Mouse (Mus musculus) MEL (cell line): ENCODE data around the gene Ap3m1. TPM values are rescaled to one million over a fixed set of nuclear protein-coding genes. Genes with fewer than 3 reads are reported as not detected.

Source experiments
- DNase-seq: peaks from one replicate; pipeline ENCODE4 v3.0.0; 2011; ENCODE audit warnings: low read depth, low spot score
- H3K27ac ChIP-seq: 2 replicates; pipeline ENCODE4 v1.5.1; 2012; ENCODE audit warnings: low read depth, mild to moderate bottlenecking, control low read depth, low read length, moderate library complexity; ENCODE audit not compliant: control insufficient read depth
- H3K27me3 ChIP-seq, 2 experiments: fragments of 150-350 bp in 1 of 2; sonication (generic) in 1 of 2; 2 replicates each; pipeline ENCODE4 v1.6.1; 2012; ENCODE audit warnings: low read length in 2 of 2, mild to moderate bottlenecking in 2 of 2, improper control_type of control experiment in 1 of 2, moderate library complexity in 1 of 2; ENCODE audit not compliant: insufficient read depth in 2 of 2, control insufficient read depth in 1 of 2
- H3K36me3 ChIP-seq, 2 experiments: 2 replicates each; pipeline ENCODE4 v1.6.1; 2012 to 2014; ENCODE audit warnings: low read length in 2 of 2, improper control_type of control experiment in 1 of 2, inconsistent platforms in 1 of 2, mild to moderate bottlenecking in 1 of 2; ENCODE audit not compliant: insufficient read depth in 2 of 2, control insufficient read depth in 1 of 2
- H3K4me1 ChIP-seq, 2 experiments: fragments of 150-350 bp in 1 of 2; sonication (generic) in 1 of 2; 2 replicates each; pipeline ENCODE4 v1.6.1; 2012; ENCODE audit warnings: low read length in 2 of 2, improper control_type of control experiment in 1 of 2, mild to moderate bottlenecking in 1 of 2; ENCODE audit not compliant: insufficient read depth in 2 of 2, control insufficient read depth in 1 of 2
- H3K4me3 ChIP-seq, 2 experiments: fragments of 150-350 bp in 1 of 2; sonication (generic) in 1 of 2; 2 replicates each; pipeline ENCODE4 v1.5.1; 2012; ENCODE audit warnings: low read depth in 2 of 2, low read length in 2 of 2, mild to moderate bottlenecking in 2 of 2, moderate library complexity in 2 of 2, control low read depth in 1 of 2, improper control_type of control experiment in 1 of 2; ENCODE audit not compliant: control insufficient read depth in 1 of 2, insufficient read depth in 1 of 2
- H3K79me2 ChIP-seq: 2 replicates; pipeline ENCODE4 v1.6.1; 2012; ENCODE audit warnings: mild to moderate bottlenecking, low read length, moderate library complexity; ENCODE audit not compliant: control insufficient read depth, poor library complexity, insufficient read depth
- H3K9ac ChIP-seq: 2 replicates; pipeline ENCODE4 v1.6.1; 2012; ENCODE audit warnings: low read depth, mild to moderate bottlenecking, control low read depth, low read length, moderate library complexity; ENCODE audit not compliant: control insufficient read depth, poor library complexity, severe bottlenecking
- H3K9me3 ChIP-seq: fragments of 150-350 bp; sonication (generic); replicated peaks from 2 replicates; pipeline ENCODE4 v1.6.1; 2012; ENCODE audit warnings: mild to moderate bottlenecking, low read length, improper control_type of control experiment, moderate library complexity; ENCODE audit not compliant: insufficient read depth
- BHLHE40 ChIP-seq: IDR thresholded peaks from 2 replicates; pipeline ENCODE4 v1.6.1; 2012; ENCODE audit warnings: low read depth, mild to moderate bottlenecking, inconsistent platforms, low read length, improper control_type of control experiment, borderline replicate concordance
- CHD1 ChIP-seq: IDR thresholded peaks from 2 replicates; pipeline ENCODE4 v1.6.1; 2012; ENCODE audit warnings: low read depth, mild to moderate bottlenecking, inconsistent platforms, low read length, improper control_type of control experiment
- CTCF ChIP-seq, 3 experiments: IDR thresholded peaks in 2 of 3; conservative IDR thresholded peaks in 1 of 3; 2 replicates each; pipeline ENCODE4 v1.5.1; 2011 to 2012; ENCODE audit warnings: low read length in 3 of 3, low read depth in 2 of 3, mild to moderate bottlenecking in 2 of 3, improper control_type of control experiment in 1 of 3, inconsistent platforms in 1 of 3, mixed read lengths in 1 of 3, moderate library complexity in 1 of 3; ENCODE audit not compliant: control insufficient read depth in 1 of 3, insufficient read depth in 1 of 3, poor library complexity in 1 of 3, severe bottlenecking in 1 of 3
- E2F4 ChIP-seq: IDR thresholded peaks from 2 replicates; pipeline ENCODE4 v1.6.1; 2011; ENCODE audit warnings: low read depth, low read length, improper control_type of control experiment, borderline replicate concordance
- ELF1 ChIP-seq: IDR thresholded peaks from 2 replicates; pipeline ENCODE4 v1.6.1; 2014; ENCODE audit warnings: low read depth, mild to moderate bottlenecking, inconsistent platforms, low read length, improper control_type of control experiment, moderate library complexity
- EP300 ChIP-seq, 2 experiments: IDR thresholded peaks; 2 replicates each; pipeline ENCODE4 v1.6.1; 2011; ENCODE audit warnings: improper control_type of control experiment in 2 of 2, low read length in 2 of 2, low read depth in 1 of 2, mild to moderate bottlenecking in 1 of 2
- ETS1 ChIP-seq: IDR thresholded peaks from 2 replicates; pipeline ENCODE4 v1.6.1; 2012; ENCODE audit warnings: low read depth, mild to moderate bottlenecking, inconsistent platforms, low read length, improper control_type of control experiment, moderate library complexity
- GATA1 ChIP-seq: IDR thresholded peaks from 2 replicates; pipeline ENCODE4 v1.6.1; 2011; ENCODE audit warnings: low read depth, low read length, improper control_type of control experiment
- KAT2A ChIP-seq: conservative IDR thresholded peaks from 2 replicates; pipeline ENCODE4 v1.6.1; 2012; ENCODE audit warnings: low read depth, low read length, improper control_type of control experiment, inconsistent platforms
- MAX ChIP-seq: IDR thresholded peaks from 2 replicates; pipeline ENCODE4 v1.6.1; 2011; ENCODE audit warnings: low read length, improper control_type of control experiment
- MXI1 ChIP-seq: IDR thresholded peaks from 2 replicates; pipeline ENCODE4 v1.6.1; 2011; ENCODE audit warnings: mild to moderate bottlenecking, low read depth, low read length, improper control_type of control experiment
- MYB ChIP-seq: IDR thresholded peaks from 2 replicates; pipeline ENCODE4 v1.6.1; 2011; ENCODE audit warnings: mild to moderate bottlenecking, low read depth, low read length, improper control_type of control experiment
- MYC ChIP-seq: IDR thresholded peaks from 2 replicates; pipeline ENCODE4 v1.6.1; 2011; ENCODE audit warnings: low read depth, mild to moderate bottlenecking, low read length, improper control_type of control experiment, moderate library complexity
- POLR2AphosphoS2 ChIP-seq: IDR thresholded peaks from 2 replicates; pipeline ENCODE4 v1.6.1; 2011; ENCODE audit warnings: low read length, improper control_type of control experiment
- POLR2AphosphoS5 ChIP-seq: IDR thresholded peaks from 2 replicates; pipeline ENCODE4 v1.6.1; 2012; ENCODE audit warnings: low read depth, borderline replicate concordance, mild to moderate bottlenecking, inconsistent platforms, low read length, moderate library complexity, mixed read lengths
- RCOR1 ChIP-seq: IDR thresholded peaks from 2 replicates; pipeline ENCODE4 v1.6.1; 2012; ENCODE audit warnings: low read depth, mild to moderate bottlenecking, inconsistent platforms, low read length, improper control_type of control experiment
- SIN3A ChIP-seq: IDR thresholded peaks from 2 replicates; pipeline ENCODE4 v1.6.1; 2012; ENCODE audit warnings: low read length, improper control_type of control experiment, inconsistent platforms
- TAL1 ChIP-seq: IDR thresholded peaks from 2 replicates; pipeline ENCODE4 v1.6.1; 2012; ENCODE audit warnings: mild to moderate bottlenecking, inconsistent platforms, low read length, moderate library complexity, mixed read lengths
- TBP ChIP-seq: IDR thresholded peaks from 2 replicates; pipeline ENCODE4 v1.8.0; 2011; ENCODE audit warnings: low read depth, low read length, improper control_type of control experiment
- UBTF ChIP-seq: IDR thresholded peaks from 2 replicates; pipeline ENCODE4 v1.6.1; 2012; ENCODE audit warnings: low read depth, mild to moderate bottlenecking, inconsistent platforms, low read length, improper control_type of control experiment, moderate library complexity, borderline replicate concordance; ENCODE audit not compliant: insufficient read depth
- USF1 ChIP-seq: IDR thresholded peaks from 2 replicates; pipeline ENCODE4 v1.6.1; 2014; ENCODE audit warnings: low read depth, mild to moderate bottlenecking, inconsistent platforms, low read length, improper control_type of control experiment, moderate library complexity
- USF2 ChIP-seq, 2 experiments: IDR thresholded peaks; 2 replicates each; pipeline ENCODE4 v1.6.1; 2011 to 2012; ENCODE audit warnings: improper control_type of control experiment in 2 of 2, low read length in 2 of 2, borderline replicate concordance in 1 of 2, inconsistent platforms in 1 of 2, low read depth in 1 of 2, mild to moderate bottlenecking in 1 of 2; ENCODE audit not compliant: insufficient read depth in 1 of 2
- ZC3H11A ChIP-seq: IDR thresholded peaks from 2 replicates; pipeline ENCODE4 v1.6.1; 2012; ENCODE audit warnings: low read depth, mild to moderate bottlenecking, inconsistent platforms, low read length, improper control_type of control experiment
- polyA plus RNA-seq, 2 experiments: library from polyadenylated mRNA; stranded (reverse) in 1 of 2; unstranded in 1 of 2; fragments of >175 nt in 1 of 2; fragments of >200 nt in 1 of 2; gene quantifications; 2 replicates each; pipeline versions ENCODE4 v1.2.1 to v1.2.4; 2012; ENCODE audit warnings: low replicate concordance in 2 of 2, low read depth in 1 of 2; ENCODE audit not compliant: insufficient read length in 2 of 2, insufficient read depth in 1 of 2, missing spikeins in 1 of 2
- total RNA-seq: library from RNA; depleted of rRNA; stranded (reverse); fragments of 300-350 nt; gene quantifications from 2 replicates; pipeline ENCODE4 v1.2.3, GENCODE M21; 2012

Gene Ap3m1
- total and polyA plus RNA-seq, 3 experiments = 31.8 to 47.4 TPM; not detected in 1

DNA sequence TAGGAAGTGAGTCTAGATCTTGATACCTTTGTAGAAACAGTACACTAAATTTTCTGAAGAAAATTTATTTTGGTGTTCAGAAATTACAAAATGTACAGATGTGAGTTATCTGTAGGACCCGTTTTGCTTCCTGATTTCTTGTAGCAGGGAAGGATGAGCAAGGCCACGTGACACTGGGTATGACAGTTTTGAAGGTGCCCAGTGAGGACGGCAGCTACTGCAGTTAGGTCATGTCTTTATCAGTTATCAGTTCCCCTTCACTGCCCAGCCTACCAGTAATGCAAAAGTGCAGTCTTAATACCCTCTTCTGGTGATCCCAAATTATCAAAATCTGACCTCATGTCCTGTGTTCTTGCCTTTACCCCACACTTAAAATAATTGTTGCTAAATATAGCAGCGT lies 25.6 kb upstream of the Ap3m1 start:
- Histone ChIP-seq H3K36me3 (peaks cover 0 to 37% of the 10 kb centered on the region in 2 experiments; a peak in 3 of 4 replicates), H3K79me2 (peaks cover 28% of the 10 kb centered on the region), H3K27ac (peak overlapping the region; percentile 51), H3K4me1 (peaks cover 18 to 26% of the 10 kb centered on the region in 2 experiments), H3K27me3 (no peaks in the 10 kb centered on the region), H3K9ac (peak overlapping the region; percentile 32), H3K4me3 (peak overlapping the region; percentile 11 to 89; a peak in 3 of 4 replicates), H3K9me3 (no peaks in the 10 kb centered on the region)
- TF ChIP-seq CHD1 = no peak
- peak; percentile 66 for TF ChIP-seq ELF1
- no peak for TF ChIP-seq ZC3H11A
- TF ChIP-seq BHLHE40 = peak; percentile 60; the same call in 1 of the 2 replicates
- no peak for TF ChIP-seq POLR2AphosphoS5
- TF ChIP-seq KAT2A = no peak
- no peak for TF ChIP-seq MYB
- TF ChIP-seq MXI1 = peak; percentile 93
- TF ChIP-seq MAX = peak; percentile 96
- peak; percentile 87; the same call in 1 of the 2 replicates for TF ChIP-seq MYC
- TF ChIP-seq GATA1 = peak; percentile 74
- TF ChIP-seq RCOR1 = peak; percentile 41; the same call in 1 of the 2 replicates
- TF ChIP-seq ETS1 = peak; percentile 72
- no peak for TF ChIP-seq CTCF (IDR thresholded peaks at IDR 0.05 in 2 of 3, conservative IDR thresholded peaks at IDR 0.05 in 1 of 3; ENCODE audit: control insufficient read depth in 1 of 3, insufficient read depth in 1 of 3, low read depth in 2 of 3, low read length in 3 of 3, poor library complexity in 1 of 3, severe bottlenecking in 1 of 3)
- TF ChIP-seq TBP = no peak
- TF ChIP-seq UBTF = no peak
- peak; percentile 84 for TF ChIP-seq SIN3A
- TF ChIP-seq POLR2AphosphoS2 = no peak
- no peak for TF ChIP-seq E2F4
- no peak for TF ChIP-seq TAL1
- peak; percentile 98 for TF ChIP-seq USF1
- TF ChIP-seq EP300 (IDR thresholded peaks at IDR 0.05; ENCODE audit: low read depth in 1 of 2, low read length in 2 of 2) = peak; percentile 24 to 36; a peak in 1 of 4 replicates
- peak; percentile 63 to 86 for TF ChIP-seq USF2 (IDR thresholded peaks at IDR 0.05; ENCODE audit: borderline replicate concordance in 1 of 2, insufficient read depth in 1 of 2, low read depth in 1 of 2, low read length in 2 of 2)
- peak; percentile 77 for DNase-seq
